Mouse (Mus musculus): Measurements from ENCODE around the gene Fam126a.

Fam126a gene

GRCm38 (mm10) chr5:23992876-23993552, 37.5 kb downstream of the Fam126a start:
- DNase-seq (ENCODE audit: low spot score), result no peak

- DNase-seq (ENCODE audit: low spot score), result no peak
These were observed 40.5 kb downstream of the Fam126a start for GRCm38 (mm10) chr5:23990001-23990400.

- DNase-seq (ENCODE audit: low spot score), result no peak
These were observed 42.7 kb downstream of the Fam126a start for GRCm38 (mm10) chr5:23987792-23988191.

- DNase-seq (ENCODE audit: low spot score), result no peak
These were observed 48.4 kb downstream of the Fam126a start for GRCm38 (mm10) chr5:23982081-23982480.

GRCm38 (mm10) chr5:23978516-23978915, 52.0 kb downstream of the Fam126a start:
- no peak for DNase-seq (ENCODE audit: low spot score)

GRCm38 (mm10) chr5:23974994-23975575, 55.4 kb downstream of the Fam126a start:
- DNase-seq (ENCODE audit: low spot score), result no peak

GRCm38 (mm10) chr5:23967705-23968104, 62.8 kb downstream of the Fam126a start:
- DNase-seq (ENCODE audit: low spot score), result no peak

GRCm38 (mm10) chr5:23964599-23965165, 65.8 kb downstream of the Fam126a start:
- no peak for DNase-seq (ENCODE audit: low spot score)

- no peak for DNase-seq (ENCODE audit: low spot score)
These were observed 77.4 kb downstream of the Fam126a start for GRCm38 (mm10) chr5:23953047-23953446.

- no peak for DNase-seq (ENCODE audit: low spot score)
These were observed 82.4 kb downstream of the Fam126a start for GRCm38 (mm10) chr5:23948071-23948470.

GRCm38 (mm10) chr5:23945056-23945455, 85.4 kb downstream of the Fam126a start:
- DNase-seq (ENCODE audit: low spot score), result no peak

- DNase-seq (ENCODE audit: low spot score), result no peak
These were observed 87.0 kb downstream of the Fam126a start for GRCm38 (mm10) chr5:23943534-23943933.

- no peak for DNase-seq (ENCODE audit: low spot score)
These were observed 106.9 kb downstream of the Fam126a start for GRCm38 (mm10) chr5:23923481-23924165.

- no peak for DNase-seq (ENCODE audit: low spot score)
These were observed 107.8 kb downstream of the Fam126a start for GRCm38 (mm10) chr5:23922516-23923291.

GRCm38 (mm10) chr5:23921316-23921715, 109.2 kb downstream of the Fam126a start:
- no peak for DNase-seq (ENCODE audit: low spot score)

GRCm38 (mm10) chr5:23919892-23920731, 110.4 kb downstream of the Fam126a start:
- no peak for DNase-seq (ENCODE audit: low spot score)

GRCm38 (mm10) chr5:23917301-23917700, 113.2 kb downstream of the Fam126a start:
- DNase-seq (ENCODE audit: low spot score), result no peak

- DNase-seq (ENCODE audit: low spot score), result no peak
These were observed 118.9 kb downstream of the Fam126a start for GRCm38 (mm10) chr5:23911556-23911955.

GRCm38 (mm10) chr5:23909256-23909655, 121.2 kb downstream of the Fam126a start:
- no peak for DNase-seq (ENCODE audit: low spot score)

- DNase-seq (ENCODE audit: low spot score), result no peak
These were observed 121.9 kb downstream of the Fam126a start for GRCm38 (mm10) chr5:23908486-23909090.

GRCm38 (mm10) chr5:23902221-23902620, 128.3 kb downstream of the Fam126a start:
- DNase-seq (ENCODE audit: low spot score), result no peak

Data from urinary bladder, postnatal 25 days (tissue).